Mouse (Mus musculus) embryonic facial prominence, embryonic 13.5 days (tissue): ENCODE data around the gene Sytl1. TPM values are rescaled to one million over a fixed set of nuclear protein-coding genes. Genes with fewer than 3 reads are reported as not detected.

ENCODE experiments used
- ATAC-seq: fragments of 200-750 bp; cut with Nextera tagmentation; 2 replicates; pipeline ENCODE4 v1.8.0; 2017; ENCODE audit warnings: low read depth; ENCODE audit not compliant: insufficient number of reproducible peaks, insufficient read depth, low FRiP score, low TSS enrichment
- H3K27ac ChIP-seq: fragments of 300-500 bp; sonication (generic); 2 replicates; pipeline ENCODE4 v1.5.1; 2015; ENCODE audit warnings: moderate library complexity, mild to moderate bottlenecking, inconsistent platforms
- H3K27me3 ChIP-seq: fragments of 300-500 bp; sonication (generic); 2 replicates; pipeline ENCODE4 v1.6.1; 2015; ENCODE audit warnings: mild to moderate bottlenecking, inconsistent platforms
- H3K36me3 ChIP-seq: fragments of 300-500 bp; sonication (generic); 2 replicates; pipeline ENCODE4 v1.6.1; 2015; ENCODE audit warnings: mild to moderate bottlenecking, inconsistent platforms
- H3K4me1 ChIP-seq: fragments of 300-500 bp; sonication (generic); 2 replicates; pipeline ENCODE4 v1.6.1; 2015; ENCODE audit warnings: inconsistent platforms
- H3K4me2 ChIP-seq: fragments of 300-500 bp; sonication (generic); 2 replicates; pipeline ENCODE4 v1.6.1; 2015; ENCODE audit warnings: moderate library complexity, mild to moderate bottlenecking, inconsistent platforms
- H3K4me3 ChIP-seq: fragments of 300-500 bp; sonication (generic); 2 replicates; pipeline ENCODE4 v1.5.1; 2015; ENCODE audit warnings: mild to moderate bottlenecking, inconsistent platforms
- H3K9ac ChIP-seq: fragments of 300-500 bp; sonication (generic); 2 replicates; pipeline ENCODE4 v1.6.1; 2015; ENCODE audit warnings: mild to moderate bottlenecking, inconsistent platforms
- H3K9me3 ChIP-seq: fragments of 300-500 bp; sonication (generic); 2 replicates; pipeline ENCODE4 v1.6.1; 2016; ENCODE audit warnings: inconsistent platforms
- WGBS: fragments of 180-500 bp; shearing (Covaris S2); methylation state at CpG from one replicate; pipeline ENCODE4 v1.1.7; 2015; ENCODE audit warnings: mixed read lengths; 5-methylcytosine and 5-hydroxymethylcytosine counted together
- polyA plus RNA-seq: library from polyadenylated mRNA; unstranded; fragments of >200 nt; fragmentation: Nextera tagmentation; extraction: Ambion mirVana; gene quantifications from 2 replicates; pipeline ENCODE4 v1.2.1, GENCODE M21; 2015

The Sytl1 gene
- polyA plus RNA-seq, 1 experiment from 2014 or later, result 8.2 TPM

DNA sequence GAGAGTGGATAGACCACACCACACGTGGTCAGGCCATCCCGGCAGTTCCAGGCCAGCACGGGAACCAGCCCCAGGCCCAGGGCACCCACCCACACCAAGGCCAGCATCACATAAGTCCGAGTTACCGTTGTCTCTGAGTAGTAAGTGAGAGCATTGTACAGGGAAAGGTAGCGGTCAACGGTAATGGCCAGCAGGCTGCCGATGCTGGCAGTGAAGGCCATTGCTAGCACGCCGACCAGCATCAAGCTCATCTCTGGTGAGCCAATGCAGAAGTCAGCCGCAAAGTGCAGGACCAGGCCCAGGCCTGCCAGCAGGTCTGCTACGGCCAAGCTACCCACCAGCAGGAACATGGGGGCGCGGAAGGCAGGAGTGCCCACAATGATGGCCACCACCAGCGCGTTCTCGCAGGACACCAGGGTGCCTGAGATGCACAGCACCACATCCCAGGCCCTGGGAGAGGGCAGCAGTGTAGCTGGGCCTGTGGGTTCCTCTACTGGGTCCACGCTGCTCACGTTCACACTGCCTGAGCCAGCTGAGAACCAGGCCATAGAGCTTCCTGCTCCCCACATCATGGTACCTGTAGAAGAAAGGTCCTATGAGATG is 52.0 kb downstream of the Sytl1 start:
- Histone ChIP-seq H3K9ac (no peak overlapping the region), H3K36me3 (no peaks in the 10 kb centered on the region), H3K27ac (no peak overlapping the region), H3K9me3 (no peaks in the 10 kb centered on the region), H3K4me3 (no peak overlapping the region), H3K4me1 (peaks cover 26% of the 10 kb centered on the region), H3K27me3 (peaks cover 49% of the 10 kb centered on the region), H3K4me2 (no peak overlapping the region)
- ATAC-seq, result no peak
- WGBS, result 92% methylated on average over 19 of the region's 19 CpGs

- Histone ChIP-seq H3K36me3 (no peaks in the 10 kb centered on the region), H3K27me3 (peaks cover 47% of the 10 kb centered on the region), H3K9me3 (no peaks in the 10 kb centered on the region), H3K4me2 (no peak overlapping the region), H3K4me1 (peaks cover 26% of the 10 kb centered on the region), H3K9ac (no peak overlapping the region), H3K4me3 (no peak overlapping the region), H3K27ac (no peak overlapping the region)
- ATAC-seq, result no peak
- WGBS, result 93% methylated on average over 24 of the region's 24 CpGs
These were observed 52.7 kb downstream of the Sytl1 start for GRCm38 (mm10) chr4:133210023-133210787.

DNA sequence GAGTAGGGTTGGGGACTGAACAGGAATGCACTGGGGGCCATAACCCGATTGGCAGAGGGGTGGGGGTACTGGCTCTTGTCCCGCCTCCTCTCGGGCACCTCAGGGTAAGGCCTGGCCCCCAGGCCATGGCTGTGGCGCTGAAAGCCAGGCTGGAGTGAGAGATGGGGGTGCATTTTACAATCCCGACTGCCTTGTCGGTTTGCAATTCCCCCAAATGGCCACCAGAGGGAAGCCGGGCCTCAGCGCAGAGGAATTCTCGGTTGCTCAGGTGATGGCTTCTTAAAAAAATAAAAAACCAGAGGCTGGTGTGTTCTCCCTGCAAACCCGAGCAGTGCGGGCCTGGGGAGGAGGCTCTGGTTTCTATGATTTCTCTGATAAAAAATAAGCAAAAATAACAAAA is 53.5 kb downstream of the Sytl1 start:
- ATAC-seq, result no peak
- no peaks in the 10 kb centered on the region for H3K36me3 ChIP-seq
- H3K9me3 ChIP-seq, result no peaks in the 10 kb centered on the region
- H3K4me3 ChIP-seq, result no peak overlapping the region
- WGBS, result 3% methylated on average over 11 of the region's 11 CpGs
- peaks cover 32% of the 10 kb centered on the region for H3K4me1 ChIP-seq
- no peak overlapping the region; the same call in 1 of the 2 replicates for H3K4me2 ChIP-seq
- no peak overlapping the region for H3K9ac ChIP-seq
- peaks cover 41% of the 10 kb centered on the region for H3K27me3 ChIP-seq
- H3K27ac ChIP-seq, result no peak overlapping the region

- Histone ChIP-seq H3K9ac (peak overlapping the region; percentile 58), H3K27ac (peak overlapping the region; percentile 62)
- no peak for ATAC-seq
These were observed 58.5 kb downstream of the Sytl1 start for GRCm38 (mm10) chr4:133204379-133204778.

GRCm38 (mm10) chr4:133203591-133203990 is 59.3 kb downstream of the Sytl1 start:
- Histone ChIP-seq H3K4me2 (no peak overlapping the region), H3K27me3 (no peaks in the 10 kb centered on the region), H3K4me1 (peaks cover 44% of the 10 kb centered on the region), H3K36me3 (no peaks in the 10 kb centered on the region), H3K9ac (no peak overlapping the region), H3K9me3 (no peaks in the 10 kb centered on the region), H3K4me3 (no peak overlapping the region), H3K27ac (no peak overlapping the region)
- 66% methylated on average over 3 of the region's 3 CpGs for WGBS
- no peak for ATAC-seq

More at GRCm38 (mm10) chr4:133204379-133204778, 58.5 kb downstream of the Sytl1 start:
- H3K4me1 ChIP-seq, result peaks cover 38% of the 10 kb centered on the region
- H3K4me2 ChIP-seq, result no peak overlapping the region
- WGBS, result 30% methylated on average over 7 of the region's 7 CpGs
- H3K36me3 ChIP-seq, result no peaks in the 10 kb centered on the region
- no peaks in the 10 kb centered on the region for H3K9me3 ChIP-seq
- no peaks in the 10 kb centered on the region for H3K27me3 ChIP-seq
- H3K4me3 ChIP-seq, result no peak overlapping the region

Other genes starting within 250 kb of the Sytl1 start
- gene Wasf2, start 132.6 kb downstream of the Sytl1 start, polyA plus RNA-seq, result 118 and 142 TPM in 2 replicates
- 4.0 and 5.2 TPM in 2 replicates for gene Cd164l2, start 51.0 kb downstream of the Sytl1 start, polyA plus RNA-seq
- gene Gpr3, start 50.6 kb downstream of the Sytl1 start, polyA plus RNA-seq, result 0.15 and 0.37 TPM in 2 replicates
- 4.3 and 4.8 TPM in 2 replicates for gene Map3k6, start 22.3 kb downstream of the Sytl1 start, polyA plus RNA-seq
- gene Tmem222, start 14.7 kb upstream of the Sytl1 start, polyA plus RNA-seq, result 84.4 and 89.9 TPM in 2 replicates
- gene Wdtc1, start 90.4 kb upstream of the Sytl1 start, polyA plus RNA-seq, result 13.9 and 14.3 TPM in 2 replicates
- 8.6 and 9.4 TPM in 2 replicates for gene Slc9a1, start 106.6 kb upstream of the Sytl1 start, polyA plus RNA-seq
- 1.4 and 1.5 TPM in 2 replicates for gene Tent5b, start 217.0 kb upstream of the Sytl1 start, polyA plus RNA-seq
- 3.7 and 4.0 TPM in 2 replicates for gene Trnp1, start 235.4 kb upstream of the Sytl1 start, polyA plus RNA-seq